Mouse (Mus musculus): ENCODE results near the gene Alg11.

GRCm38 (mm10) chr8:22059153-22059738 lies 1.3 kb upstream of the Alg11 start:
- TF ChIP-seq POLR2A (IDR thresholded peaks at IDR 0.05; ENCODE audit: low read depth, low read length) (no peak), CTCF (IDR thresholded peaks at IDR 0.05; ENCODE audit: borderline replicate concordance, insufficient read depth, low read length) (no peak)

Measured in embryonic fibroblast, embryonic 13.5 days (primary cell).